Mouse (Mus musculus): ENCODE measurements around the gene Morn3. TPM values are rescaled to one million over a fixed set of nuclear protein-coding genes. Genes with fewer than 3 reads are reported as not detected.

Gene Morn3
- total RNA-seq, 2 experiments from 2014 or later, result not detected

DNA sequence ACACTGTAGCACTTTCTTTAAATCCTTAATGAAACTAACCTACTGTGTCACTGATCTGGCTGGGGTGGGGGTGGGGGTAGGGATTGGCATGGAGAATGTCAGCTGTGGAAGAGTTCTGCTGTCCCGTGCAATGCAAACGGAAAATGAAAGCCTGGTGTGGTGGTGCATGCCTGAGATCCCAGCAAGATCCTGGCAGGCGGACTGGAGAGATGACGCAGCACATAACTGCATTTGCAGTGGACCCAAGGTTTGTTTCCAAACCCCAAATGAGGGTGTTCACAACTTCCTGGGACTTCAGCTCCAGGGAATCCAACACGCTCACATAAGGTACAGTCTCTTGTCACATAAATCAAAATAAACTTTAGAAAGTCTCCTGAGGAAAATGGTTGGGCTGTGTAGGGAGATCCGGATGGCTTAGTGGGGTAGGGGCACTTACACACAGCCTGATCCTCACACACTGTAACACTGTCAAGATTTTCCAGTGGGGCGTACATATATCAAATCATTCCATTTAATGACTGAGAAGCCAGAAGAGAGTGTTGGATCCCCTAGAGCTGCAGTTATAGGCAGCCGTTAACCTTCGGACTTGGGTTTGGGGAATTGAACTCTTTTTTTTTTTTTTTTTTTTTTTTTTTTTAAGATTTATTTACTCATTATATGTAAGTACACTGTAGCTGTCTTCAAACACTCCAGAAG is 14.0 kb upstream of the Morn3 start:
- DNase-seq, result no peak

DNA sequence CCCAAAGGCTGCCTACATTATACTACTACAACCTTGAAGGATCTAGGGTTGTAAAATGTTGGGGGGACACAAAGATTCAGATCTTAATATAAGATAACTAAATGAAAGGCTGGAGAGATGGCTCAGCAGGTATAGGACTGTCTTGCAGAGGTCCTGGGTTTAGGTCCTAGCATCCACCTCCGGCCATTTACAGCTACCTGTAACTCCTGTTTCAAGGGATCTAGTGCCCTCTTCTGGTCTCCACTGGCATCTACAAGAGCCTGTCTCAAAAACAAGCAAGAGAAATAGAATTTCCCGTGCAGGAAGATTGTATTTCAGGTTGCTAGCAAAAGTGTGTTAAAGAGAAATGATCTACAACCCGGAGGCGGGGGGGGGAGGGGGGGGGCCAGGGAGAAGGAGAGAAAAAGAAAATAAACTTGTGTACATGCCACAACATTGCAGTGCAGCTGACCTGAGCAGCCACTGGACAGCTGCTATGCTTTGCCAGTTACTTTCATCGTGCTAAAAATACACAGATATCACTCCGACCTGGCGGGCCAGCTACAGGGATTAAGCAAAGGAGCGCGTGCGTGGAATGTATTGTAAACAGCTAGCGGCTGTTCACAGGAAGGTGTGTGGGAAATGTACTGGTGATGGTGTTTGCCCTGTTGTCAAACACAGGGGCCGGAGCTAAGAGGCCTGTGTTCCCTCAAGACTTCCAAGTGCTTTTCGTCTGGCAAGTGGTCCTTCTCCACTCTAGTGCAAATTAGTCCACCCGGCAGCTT is 13.1 kb upstream of the Morn3 start:
- peak; percentile 35 to 55 for DNase-seq

DNA sequence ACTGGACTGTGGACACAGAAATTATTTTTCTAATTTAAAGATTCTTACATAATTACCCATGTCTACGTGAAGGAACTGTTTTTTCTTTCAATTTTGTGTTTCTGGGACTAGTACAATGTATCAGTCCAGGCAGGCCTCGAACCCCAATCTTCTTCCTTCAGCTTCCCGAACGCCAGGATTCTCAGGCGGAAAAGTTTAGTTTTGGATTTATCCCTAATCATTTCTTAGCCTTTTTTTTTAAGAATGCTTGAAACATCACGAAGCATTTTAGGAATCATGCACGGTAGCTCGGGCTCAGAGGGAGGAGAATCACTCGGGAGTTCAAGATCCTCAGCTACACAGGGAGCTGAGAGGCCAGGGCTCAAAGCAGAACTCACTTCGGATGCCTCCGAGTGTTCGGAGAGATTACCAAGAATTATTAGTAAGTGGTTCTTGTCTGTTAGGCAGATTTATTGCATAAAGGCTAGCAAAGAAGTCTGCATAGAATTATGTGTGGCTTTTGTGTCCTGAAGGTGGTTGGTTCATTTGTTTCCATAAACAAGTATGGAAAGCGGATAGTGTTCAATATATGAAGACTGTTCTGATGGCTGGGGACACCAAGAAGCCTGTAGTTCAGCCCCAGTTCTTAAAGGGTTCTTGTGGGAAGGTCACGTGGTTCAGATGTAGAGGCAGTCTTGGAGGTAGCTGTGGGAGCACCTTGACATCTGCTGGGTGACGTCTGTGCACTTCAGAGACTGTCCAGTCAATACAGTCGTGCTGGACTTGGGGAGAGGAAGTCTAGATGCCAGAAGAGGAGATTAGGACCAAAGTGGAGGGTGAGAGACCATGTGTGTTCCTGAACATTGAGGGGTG is 11.7 kb upstream of the Morn3 start:
- DNase-seq, result peak in 1 of 2 experiments; percentile 11

DNA sequence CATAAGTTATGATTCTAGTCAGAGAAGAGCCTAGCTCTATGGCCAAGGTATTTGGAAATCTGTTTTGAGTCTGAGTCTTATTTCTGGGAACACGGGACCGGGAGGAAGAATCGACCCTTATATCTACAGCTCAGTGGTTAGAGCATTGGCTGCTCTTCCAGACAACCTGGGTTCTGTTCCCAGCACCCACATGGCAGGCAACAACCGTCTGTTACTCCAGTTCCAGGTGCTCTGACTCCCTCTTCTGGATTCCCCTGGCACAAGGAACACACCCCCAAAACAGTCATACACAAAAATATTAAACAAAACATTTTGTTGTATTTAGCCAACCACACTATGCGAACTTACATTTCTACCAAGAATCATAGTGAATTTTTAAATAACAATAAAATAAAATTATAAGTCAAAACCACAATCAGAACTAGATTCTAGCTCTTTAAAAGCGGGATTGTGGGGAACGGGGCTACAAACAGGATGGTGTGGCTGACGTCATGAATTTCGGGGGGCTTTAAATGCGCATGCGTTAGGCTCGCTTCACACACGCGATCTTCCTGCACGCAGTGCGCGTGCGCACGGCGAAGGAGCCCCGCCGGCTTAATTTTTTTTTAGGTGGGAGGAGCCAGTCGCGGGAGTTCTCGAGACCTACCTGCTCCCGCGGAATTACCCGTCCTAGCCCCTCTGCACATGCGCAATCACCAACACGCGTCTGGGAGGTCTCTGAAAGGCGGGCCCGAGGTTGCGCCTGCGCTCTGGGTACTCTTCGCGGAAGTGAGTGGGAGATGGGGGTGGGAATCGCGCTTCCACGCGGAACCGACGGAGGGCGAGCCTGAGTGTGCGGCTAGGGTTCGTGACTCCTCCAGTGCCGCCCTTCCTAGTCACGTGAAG is 10.8 kb upstream of the Morn3 start:
- DNase-seq, result peak; percentile 99

GRCm38 (mm10) chr5:123051736-123052135 is 4.9 kb upstream of the Morn3 start:
- DNase-seq, result no peak

GRCm38 (mm10) chr5:123050918-123051317 is 4.1 kb upstream of the Morn3 start:
- DNase-seq, result peak in 1 of 2 experiments; percentile 24

DNA sequence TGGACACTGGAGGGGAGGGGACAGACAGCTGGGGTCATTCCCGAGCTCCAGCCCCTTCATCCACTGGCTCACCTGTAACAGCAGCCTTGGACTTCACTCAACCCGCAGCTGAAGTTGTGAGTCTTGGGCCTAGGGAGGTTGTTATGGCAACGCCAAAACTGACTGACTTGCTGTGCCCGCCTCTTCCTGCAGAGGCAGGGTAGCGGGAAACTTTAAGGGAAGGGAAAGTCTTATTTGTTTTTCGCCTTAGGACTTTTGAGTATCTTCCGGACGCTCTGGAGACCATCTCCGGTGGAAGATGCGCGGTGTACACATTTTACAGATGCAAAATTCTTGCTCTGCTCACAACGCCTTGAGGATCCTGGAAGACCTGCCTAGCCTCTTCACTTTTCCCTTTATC is 2.5 kb upstream of the Morn3 start:
- DNase-seq, result peak; percentile 31 to 46

- peak; percentile 59 to 74 for DNase-seq
Observed at GRCm38 (mm10) chr5:123045561-123046295, 1.1 kb downstream of the Morn3 start.

GRCm38 (mm10) chr5:123043856-123044255 is 3.0 kb downstream of the Morn3 start:
- DNase-seq, result no peak

GRCm38 (mm10) chr5:123040796-123041195 is 6.0 kb downstream of the Morn3 start:
- no peak for DNase-seq

DNA sequence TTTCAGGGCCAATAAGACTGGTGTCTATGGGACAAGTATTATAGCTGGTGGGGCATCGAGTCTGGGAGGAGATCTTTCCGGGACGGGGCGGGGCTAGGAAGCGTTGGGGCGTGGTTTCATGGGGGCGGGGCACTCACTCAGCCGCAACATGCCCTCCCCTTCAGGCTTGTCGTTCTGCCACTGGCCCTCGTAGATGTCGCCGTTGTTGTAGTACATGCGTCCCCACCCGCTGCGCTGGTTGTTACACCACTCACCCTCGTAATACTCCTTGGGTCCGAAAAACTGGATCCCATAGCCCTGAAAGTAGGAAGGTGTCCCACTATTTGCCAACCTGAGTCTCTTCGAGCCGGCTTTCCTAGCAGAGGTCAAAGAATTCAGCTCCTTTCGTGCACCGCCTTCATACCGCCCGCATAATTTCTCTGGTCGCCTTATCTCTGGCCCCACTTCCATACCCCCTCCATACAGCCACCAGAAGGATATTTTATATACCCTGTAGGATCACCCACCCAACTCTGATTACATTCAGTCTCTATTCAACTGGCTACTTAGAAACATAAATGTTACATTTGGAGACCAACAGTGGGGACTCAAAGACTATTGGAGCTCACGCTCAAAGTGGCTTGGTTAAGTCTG is 7.6 kb downstream of the Morn3 start:
- DNase-seq, result peak; percentile 86 to 90

- no peak for DNase-seq
Observed at GRCm38 (mm10) chr5:123038115-123038514, 8.7 kb downstream of the Morn3 start.

DNA sequence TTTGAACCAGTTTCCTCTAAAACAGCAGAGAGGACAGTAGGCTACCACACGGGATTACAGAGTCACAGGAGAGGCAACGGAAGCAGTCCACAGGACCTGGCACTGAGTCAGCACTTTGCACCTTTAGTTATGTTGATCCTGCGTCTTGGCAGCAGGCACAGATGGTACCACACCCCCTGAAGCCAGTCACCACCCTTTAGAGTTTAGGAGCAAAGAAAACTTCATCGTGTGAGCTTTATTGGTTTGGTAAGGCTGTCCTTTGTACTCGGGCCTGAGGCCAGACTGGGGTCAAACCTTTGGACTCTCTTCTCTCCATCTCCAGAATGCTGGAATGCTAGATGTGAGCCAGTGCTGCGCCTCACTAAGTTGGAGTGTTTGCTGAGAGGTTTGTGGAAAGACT is 11.3 kb downstream of the Morn3 start:
- no peak for DNase-seq

GRCm38 (mm10) chr5:123035089-123035488 is 11.7 kb downstream of the Morn3 start:
- no peak for DNase-seq

- DNase-seq, result no peak
Observed at GRCm38 (mm10) chr5:123033646-123034160, 13.1 kb downstream of the Morn3 start.

GRCm38 (mm10) chr5:123031312-123031711 is 15.5 kb downstream of the Morn3 start:
- DNase-seq, result no peak

GRCm38 (mm10) chr5:123029729-123030128 is 17.1 kb downstream of the Morn3 start:
- DNase-seq, result no peak

DNA sequence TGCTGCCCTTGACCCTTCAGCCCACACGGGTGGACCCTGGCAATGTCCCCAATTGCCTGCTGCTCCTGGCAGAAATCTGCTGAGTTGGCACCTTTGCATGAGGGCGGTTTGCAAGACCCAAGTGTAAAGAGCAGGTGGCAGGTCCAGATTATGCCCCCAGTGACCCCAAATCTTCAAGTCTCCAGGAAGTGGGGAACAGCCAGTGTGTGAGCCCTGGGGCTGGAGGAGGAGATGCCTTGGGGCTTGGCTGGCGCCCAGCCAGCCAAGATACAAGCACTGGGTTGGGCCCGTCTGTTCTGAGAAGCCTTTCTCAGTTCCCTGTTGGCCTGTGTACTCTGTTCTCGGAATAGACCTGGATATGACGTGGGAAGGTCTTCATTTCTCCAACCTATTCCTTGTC is 19.4 kb downstream of the Morn3 start:
- DNase-seq, result no peak

DNA sequence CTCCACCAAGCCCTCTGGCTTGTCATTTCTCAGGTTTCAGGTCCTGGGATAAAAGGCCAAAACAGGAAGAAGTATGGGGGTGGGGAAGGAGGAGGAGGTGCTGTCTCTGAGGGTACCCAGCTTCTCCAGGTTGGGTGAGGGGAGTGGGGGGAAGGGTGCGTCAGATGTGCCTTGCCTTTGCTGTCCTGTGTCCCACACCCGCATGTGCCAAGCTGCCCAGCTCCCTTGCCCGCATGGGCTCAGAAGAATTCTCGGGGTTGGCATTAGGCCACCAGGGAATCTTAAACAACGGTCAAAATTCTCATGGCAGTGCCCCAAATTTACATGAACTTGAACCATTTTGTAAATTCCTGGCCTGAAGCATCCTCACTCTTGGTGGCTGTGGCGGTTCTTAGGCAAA is 20.4 kb downstream of the Morn3 start:
- DNase-seq, result no peak

GRCm38 (mm10) chr5:123024965-123025573 is 21.7 kb downstream of the Morn3 start:
- DNase-seq, result no peak

Measured in adrenal gland, postnatal 36 days (tissue).